In the genomic region with DNA sequence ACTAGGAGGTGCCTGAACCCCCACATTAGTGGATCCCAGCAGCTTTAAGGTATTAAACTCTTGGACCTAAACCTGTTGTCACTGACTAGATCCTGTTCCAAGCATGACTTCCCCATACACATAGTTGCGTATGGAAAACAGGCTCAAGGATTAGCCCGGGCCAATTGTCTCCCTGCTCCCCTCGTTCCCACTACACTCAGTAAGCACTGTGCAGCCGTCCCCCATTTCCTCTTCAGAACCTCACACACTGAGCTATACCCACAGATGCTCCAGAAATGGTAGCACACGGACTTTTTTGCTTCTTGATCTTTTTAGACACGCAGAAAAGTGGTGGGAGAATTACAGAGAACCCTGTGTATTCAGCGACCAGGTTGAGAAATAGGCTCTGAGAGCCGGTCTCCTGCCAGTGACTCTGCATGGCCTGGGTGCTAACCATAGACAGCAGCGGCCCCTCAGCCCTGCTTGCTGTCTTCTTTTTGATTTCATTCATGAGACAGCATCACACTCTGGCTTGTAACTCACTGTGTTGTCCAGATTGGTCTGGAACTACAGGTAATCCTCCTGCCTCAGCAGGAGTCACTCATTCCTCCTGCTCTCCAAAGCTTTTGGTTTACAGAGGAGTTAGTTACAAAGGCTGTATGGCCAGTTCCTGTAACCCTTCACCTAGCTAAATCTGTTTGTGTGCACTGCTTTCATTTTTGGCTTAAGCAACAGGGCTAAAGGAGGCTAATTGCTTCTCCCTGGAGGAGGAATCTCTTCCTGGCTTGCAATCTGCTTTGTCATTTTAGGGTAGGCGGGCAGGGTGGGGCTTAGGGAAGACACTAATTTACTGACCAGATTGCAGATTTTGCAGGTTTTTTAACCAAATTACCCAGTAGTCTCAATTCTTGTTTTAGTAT, we compare ENCODE assay signal across 10 mouse cellular contexts. TPM values are rescaled to one million over a fixed set of nuclear protein-coding genes. Genes with fewer than 3 reads are reported as not detected.
DNase-seq lines count a peak whose midpoint lies in the region; ATAC-seq and TF ChIP-seq lines count a peak whose summit lies in the region.
"Had no signal": no experiment of that assay in that cellular context is flagged by ENCODE, and none has a peak within 500 bp of the region (broad histone marks: within the 10 kb centered on the region; RNA-seq: fewer than 3 reads in every experiment).

No protein-coding gene starts in this region.

- no peak for TF ChIP-seq EP300 in liver, embryonic 14.5 days (IDR thresholded peaks at IDR 0.05; ENCODE audit: low read depth)

- no peak overlapping the region for H3K9ac ChIP-seq in hindbrain, embryonic 14.5 days
- no peak overlapping the region for H3K9ac ChIP-seq in hindbrain, embryonic 12.5 days
- no peak overlapping the region for H3K9ac ChIP-seq in liver, embryonic 14.5 days (replicated peaks)

- 80% methylated on average over 10 of the region's 10 CpGs for WGBS in hindbrain, embryonic 14.5 days
- WGBS in hindbrain, embryonic 12.5 days: 83% methylated on average over 10 of the region's 10 CpGs
- WGBS in liver, embryonic 14.5 days (ENCODE audit: insufficient replicate concordance): 64% methylated on average over 10 of the region's 10 CpGs

- H3K4me1 ChIP-seq in hindbrain, embryonic 14.5 days (replicated peaks; ENCODE audit: control insufficient read depth, insufficient read depth, low read length): peaks cover 86% of the 10 kb centered on the region
- peaks cover 86% of the 10 kb centered on the region for H3K4me1 ChIP-seq in hindbrain, embryonic 12.5 days
- H3K4me1 ChIP-seq in liver, embryonic 14.5 days (replicated peaks; ENCODE audit: control insufficient read depth in 2 of 2, insufficient read depth in 2 of 2, low read length in 1 of 2): peaks cover 0 to 24% of the 10 kb centered on the region in 2 experiments; a peak in 3 of 4 replicates

- H3K27me3 ChIP-seq in hindbrain, embryonic 14.5 days (ENCODE audit: control insufficient read depth, insufficient read depth, low read length): no peaks in the 10 kb centered on the region
- no peaks in the 10 kb centered on the region for H3K27me3 ChIP-seq in hindbrain, embryonic 12.5 days
- no peaks in the 10 kb centered on the region for H3K27me3 ChIP-seq in liver, embryonic 14.5 days (ENCODE audit: control insufficient read depth, insufficient read depth, low read length)
- H3K27me3 ChIP-seq: Patski had no signal

- H3K4me3 ChIP-seq in hindbrain, embryonic 14.5 days (replicated peaks; ENCODE audit: low read length): no peak overlapping the region
- no peak overlapping the region for H3K4me3 ChIP-seq in hindbrain, embryonic 12.5 days
- no peak overlapping the region for H3K4me3 ChIP-seq in liver, embryonic 14.5 days (ENCODE audit: insufficient read depth in 1 of 2, low read depth in 2 of 2, low read length in 2 of 2)
- H3K4me3 ChIP-seq: erythroblast, embryonic 14.5 days had no signal

- no peak for TF ChIP-seq CTCF in liver, embryonic 14.5 days (IDR thresholded peaks at IDR 0.05; ENCODE audit: low read depth)

- 0 out of 2 replicates have a peak overlapping the region, but pooled peaks have one; percentile 15 for H3K27ac ChIP-seq in hindbrain, embryonic 14.5 days
- H3K27ac ChIP-seq in hindbrain, embryonic 12.5 days: no peak overlapping the region
- no peak overlapping the region for H3K27ac ChIP-seq in liver, embryonic 14.5 days

- DNase-seq in hindbrain, embryonic 14.5 days (ENCODE audit: low spot score): no peak
- DNase-seq in urinary bladder, postnatal 14 days (ENCODE audit: low spot score): peak; percentile 52
- DNase-seq in urinary bladder, postnatal 10 days (ENCODE audit: low spot score): no peak
- no peak for DNase-seq in liver, embryonic 14.5 days (ENCODE audit: low read depth in 3 of 3, low spot score in 3 of 3)
- DNase-seq in spleen, adult 18-20 months: no peak
- DNase-seq in ovary, postnatal 14 days (ENCODE audit: low spot score): no peak
- DNase-seq in embryo, embryonic 10 days (ENCODE audit: low spot score): no peak

- H3K36me3 ChIP-seq in hindbrain, embryonic 14.5 days (replicated peaks; ENCODE audit: control insufficient read depth, insufficient read depth): no peaks in the 10 kb centered on the region
- no peaks in the 10 kb centered on the region for H3K36me3 ChIP-seq in hindbrain, embryonic 12.5 days
- no peaks in the 10 kb centered on the region for H3K36me3 ChIP-seq in liver, embryonic 14.5 days (replicated peaks; ENCODE audit: control insufficient read depth, insufficient read depth, low read depth)

- no peak overlapping the region for H3K4me2 ChIP-seq in hindbrain, embryonic 14.5 days (replicated peaks)
- H3K4me2 ChIP-seq in hindbrain, embryonic 12.5 days (replicated peaks): no peak overlapping the region
- 0 out of 2 replicates have a peak overlapping the region, but pooled peaks have one; percentile 4 for H3K4me2 ChIP-seq in liver, embryonic 14.5 days (ENCODE audit: low read depth)

- H3K9me3 ChIP-seq in hindbrain, embryonic 14.5 days (ENCODE audit: control insufficient read depth, low read length): no peaks in the 10 kb centered on the region
- H3K9me3 ChIP-seq in hindbrain, embryonic 12.5 days (replicated peaks): no peaks in the 10 kb centered on the region
- H3K9me3 ChIP-seq in liver, embryonic 14.5 days (ENCODE audit: control insufficient read depth, low read length): no peaks in the 10 kb centered on the region

- ATAC-seq in hindbrain, embryonic 14.5 days (ENCODE audit: low FRiP score): no peak
- ATAC-seq in hindbrain, embryonic 12.5 days (ENCODE audit: low FRiP score): no peak
- ATAC-seq in liver, embryonic 14.5 days (ENCODE audit: insufficient read depth): no peak
- ATAC-seq: Patski had no signal

RNA-seq across cellular contexts. Expression of a gene that starts 4.9 kb away (rescaled TPM):
- polyA plus RNA-seq in hindbrain, embryonic 14.5 days (2014; fragmentation: Nextera tagmentation; extraction: Ambion mirVana): 147 and 180 TPM in 2 replicates
- 102 and 104 TPM in 2 replicates for polyA plus RNA-seq in hindbrain, embryonic 12.5 days (2016; fragmentation: Nextera tagmentation; extraction: Ambion mirVana)
- polyA plus RNA-seq in liver, embryonic 14.5 days (2012; rRNA removed): 146 and 172 TPM in 2 replicates
- 45.6 and 46.0 TPM in 2 replicates for polyA plus RNA-seq in liver, embryonic 14.5 days (2014; fragmentation: Nextera tagmentation; extraction: Ambion mirVana)
